Comparison of ENCODE assay signal across 31 mouse cellular contexts in the genomic region with DNA sequence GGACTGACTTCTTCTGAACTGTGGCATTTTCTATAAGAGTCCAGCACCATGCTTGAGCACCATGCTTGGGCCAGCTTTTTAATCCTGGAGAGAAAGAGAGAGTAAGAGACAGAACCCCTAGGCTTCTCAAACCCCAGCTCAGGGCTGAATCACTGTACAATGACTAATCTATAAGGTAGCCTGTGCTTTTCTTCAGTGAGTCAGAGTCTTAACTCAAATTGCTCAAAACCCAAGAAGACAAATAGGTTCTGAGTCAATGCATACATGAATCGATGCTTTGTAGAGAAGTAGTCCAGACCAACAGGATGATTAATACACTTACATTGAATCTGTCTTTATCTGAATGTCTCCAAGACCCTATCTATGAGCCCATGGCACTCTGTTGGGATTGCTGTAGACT. TPM values are rescaled to one million over a fixed set of nuclear protein-coding genes. Genes with fewer than 3 reads are reported as not detected.
"Had no signal": no experiment of that assay in that cellular context is flagged by ENCODE, and none has a peak within 500 bp of the region (broad histone marks: within the 10 kb centered on the region; RNA-seq: fewer than 3 reads in every experiment).

No protein-coding gene starts in this region.

- H3K9me3 ChIP-seq: heart, embryonic 10.5 days; heart, embryonic 13.5 days; heart, embryonic 15.5 days; hindbrain, embryonic 13.5 days; hindbrain, embryonic 15.5 days; intestine, embryonic 15.5 days; kidney, embryonic 15.5 days; limb, embryonic 13.5 days; limb, embryonic 15.5 days; liver, embryonic 12.5 days had no signal

- H3K9ac ChIP-seq: heart, embryonic 13.5 days; heart, embryonic 15.5 days; hindbrain, embryonic 13.5 days; hindbrain, embryonic 15.5 days; intestine, embryonic 15.5 days; kidney, embryonic 15.5 days; limb, embryonic 13.5 days; limb, embryonic 15.5 days; liver, embryonic 12.5 days; liver, embryonic 14.5 days had no signal

- H3K27me3 ChIP-seq: heart, embryonic 13.5 days; heart, embryonic 15.5 days; hindbrain, embryonic 13.5 days; hindbrain, embryonic 15.5 days; intestine, embryonic 15.5 days; kidney, embryonic 15.5 days; limb, embryonic 13.5 days; limb, embryonic 15.5 days; liver, embryonic 12.5 days had no signal

- DNase-seq: gastrocnemius, postnatal 14 days; gastrocnemius, postnatal 36 days; heart, adult 18-20 months; heart, postnatal 14 days; heart, postnatal 36 days; kidney, adult 2 months; kidney, adult 9 months; kidney, postnatal 14 days; kidney, postnatal 36 days; layer of hippocampus, adult 9-11 months; layer of hippocampus, postnatal 36 days; left cerebral cortex, postnatal 4 days had no signal

- H3K27ac ChIP-seq: heart, embryonic 10.5 days; heart, embryonic 13.5 days; heart, embryonic 15.5 days; hindbrain, embryonic 13.5 days; hindbrain, embryonic 15.5 days; intestine, embryonic 15.5 days; kidney, embryonic 15.5 days; kidney, postnatal 0 days; limb, embryonic 13.5 days; limb, embryonic 15.5 days; liver, embryonic 12.5 days; liver, embryonic 14.5 days had no signal

- ATAC-seq: inflammation-experienced regulatory T-cells, adult 6 months; intestine, embryonic 15.5 days; intestine, postnatal 0 days; liver, embryonic 12.5 days had no signal

- H3K4me3 ChIP-seq: heart, embryonic 10.5 days; heart, embryonic 13.5 days; heart, embryonic 15.5 days; hindbrain, embryonic 13.5 days; hindbrain, embryonic 15.5 days; intestine, embryonic 15.5 days; kidney, embryonic 15.5 days; limb, embryonic 13.5 days; limb, embryonic 15.5 days; liver, embryonic 12.5 days had no signal

- H3K36me3 ChIP-seq: heart, embryonic 10.5 days; heart, embryonic 13.5 days; heart, embryonic 15.5 days; hindbrain, embryonic 13.5 days; hindbrain, embryonic 15.5 days; intestine, embryonic 15.5 days; kidney, embryonic 15.5 days; limb, embryonic 13.5 days; limb, embryonic 15.5 days; liver, embryonic 12.5 days had no signal

- H3K4me1 ChIP-seq: heart, embryonic 10.5 days; heart, embryonic 13.5 days; heart, embryonic 15.5 days; hindbrain, embryonic 13.5 days; intestine, embryonic 15.5 days; kidney, embryonic 15.5 days; limb, embryonic 15.5 days; liver, embryonic 12.5 days had no signal

- H3K4me2 ChIP-seq: heart, embryonic 13.5 days; heart, embryonic 15.5 days; hindbrain, embryonic 13.5 days; hindbrain, embryonic 15.5 days; intestine, embryonic 15.5 days; kidney, embryonic 15.5 days; limb, embryonic 13.5 days; limb, embryonic 15.5 days; liver, embryonic 12.5 days had no signal

RNA-seq across cellular contexts. Expression of a gene that starts 48.3 kb away (rescaled TPM):
- polyA plus RNA-seq: gonadal fat pad, adult 2 months; heart, embryonic 10.5 days; heart, embryonic 13.5 days; heart, embryonic 15.5 days; heart, postnatal 0 days; inflammation-experienced regulatory T-cells, adult 6 months; intestine, embryonic 15.5 days; kidney, adult 2 months; kidney, postnatal 0 days; large intestine, adult 2 months; limb, embryonic 11.5 days; limb, embryonic 13.5 days; limb, embryonic 15.5 days; liver, adult 2 months; liver, embryonic 12.5 days; liver, embryonic 14.5 days had no signal

RNA-seq across cellular contexts. Expression of a gene that starts 59.5 kb away (rescaled TPM):
- polyA plus RNA-seq: heart, embryonic 15.5 days; heart, postnatal 0 days; inflammation-experienced regulatory T-cells, adult 6 months; liver, adult 2 months had no signal
